Mouse (Mus musculus): Measurements from ENCODE around the gene Tmbim6.

- TF ChIP-seq CTCF (IDR thresholded peaks at IDR 0.05; ENCODE audit: borderline replicate concordance, insufficient read depth, low read length), result no peak
- no peak for TF ChIP-seq POLR2A (IDR thresholded peaks at IDR 0.05; ENCODE audit: low read depth, low read length)
Observed at GRCm38 (mm10) chr15:99406986-99407570, 14.4 kb downstream of the Tmbim6 start.

All from embryonic fibroblast, embryonic 13.5 days (primary cell).